Mouse (Mus musculus) gastrocnemius, adult 2 months (tissue): ENCODE results near the gene Magea4. TPM values are rescaled to one million over a fixed set of nuclear protein-coding genes. Genes with fewer than 3 reads are reported as not detected.

ENCODE experiments used
- DNase-seq: peaks from one replicate; pipeline ENCODE4 v3.0.0; 2022
- H3K27ac ChIP-seq: fragments of 200-600 bp; 2 replicates; pipeline ENCODE4 v1.8.1; 2022; ENCODE audit warnings: mild to moderate bottlenecking
- H3K4me3 ChIP-seq: fragments of 200-600 bp; 2 replicates; pipeline ENCODE4 v1.8.1; 2022; ENCODE audit warnings: mild to moderate bottlenecking, moderate library complexity
- CTCF ChIP-seq: fragments of 200-600 bp; IDR thresholded peaks from 2 replicates; pipeline ENCODE4 v1.8.1; 2022; ENCODE audit warnings: antibody characterized with exemption, mild to moderate bottlenecking, moderate library complexity
- intact Hi-C: fragments of 180-260 bp; cut with DNase I; formaldehyde crosslinking; loops from one replicate; pipeline ENCODE4 v1.15.1; 2025
- long read RNA-seq, 2 experiments: library from polyadenylated mRNA; stranded (forward); transcript quantifications; one replicate each; pipeline ENCODE4 v2.0.0; 2021
- microRNA-seq: library from miRNA; unstranded; fragments of <30 nt; microRNA quantifications from one replicate; pipeline ENCODE4 v1.2.0, GENCODE M21; 2021
- total RNA-seq, 2 experiments: library from RNA; stranded (reverse); gene quantifications; 2 replicates each; pipeline ENCODE4 v1.2.3; 2021

Gene Magea4
- not detected for total RNA-seq
- long read RNA-seq, experiment 1 = 0 reads
- long read RNA-seq, experiment 2 = 0 reads

GRCm38 (mm10) chrX:72221717-72222116 lies at the start of gene Magea4:
Gene Magea4, plus strand, starts transcription at chrX:72222017.
- no peak for DNase-seq
- H3K4me3 ChIP-seq = no peak within 1 kb of the TSS
- H3K27ac ChIP-seq = no peak within 1 kb of the TSS
- intact Hi-C loops = no loop called here
- TF ChIP-seq CTCF = no peak

GRCm38 (mm10) chrX:72202944-72203554 lies 18.8 kb upstream of the Magea4 start:
- Histone ChIP-seq H3K4me3 (no peak overlapping the region), H3K27ac (no peak overlapping the region)
- TF ChIP-seq CTCF = no peak
- intact Hi-C loops = no loop called here
- DNase-seq = no peak

GRCm38 (mm10) chrX:72270637-72271036 lies 48.8 kb downstream of the Magea4 start:
- Histone ChIP-seq H3K27ac (no peak overlapping the region), H3K4me3 (no peak overlapping the region)
- DNase-seq = no peak
- intact Hi-C loops = no loop called here
- no peak for TF ChIP-seq CTCF

Small RNA genes within 50 kb of the gene (microRNA-seq; reads per million reads assigned to microRNA genes)
- 129 reads per million, percentile 48 among the genes with 10 or more reads in this experiment for gene Mir224
- 7.2 reads per million, percentile 1 among the genes with 10 or more reads in this experiment for gene Mir452

Other genes with a start within 250 kb of the Magea4 start
- gene Fate1, start 249.0 kb upstream of the Magea4 start, total RNA-seq = not detected
- not detected for gene Cnga2, start 230.2 kb upstream of the Magea4 start, total RNA-seq
- gene Gabre, start 52.8 kb downstream of the Magea4 start, total RNA-seq = under 1 TPM; 0.23 to 0.56 TPM
- gene Magea10, start 164.8 kb downstream of the Magea4 start, total RNA-seq = not detected